Mouse (Mus musculus) forebrain, embryonic 15.5 days (tissue): ENCODE measurements at regions not wholly inside any gene's neighbourhood (a gene's known extent, or its start where the extent isn't known, plus 50 kb on each side); places are given as distances from the start of the nearest gene placed in this dataset.
A peak's percentile ranks its signal among the peaks of the same experiment; 100 is the strongest.

Experiments
- ATAC-seq: fragments of 200-750 bp; cut with Nextera tagmentation; replicated peaks from 2 replicates; pipeline ENCODE4 v1.8.0; 2017; ENCODE audit warnings: mild to moderate bottlenecking, moderate TSS enrichment, moderate library complexity
- H3K27ac ChIP-seq: fragments of 300-500 bp; sonication (generic); replicated peaks from 2 replicates; pipeline ENCODE4 v1.5.1; 2015; ENCODE audit warnings: mild to moderate bottlenecking, inconsistent platforms
- H3K27me3 ChIP-seq: fragments of 300-500 bp; sonication (generic); 2 replicates; pipeline ENCODE4 v1.6.1; 2015; ENCODE audit warnings: inconsistent platforms
- H3K36me3 ChIP-seq: fragments of 300-500 bp; sonication (generic); 2 replicates; pipeline ENCODE4 v1.6.1; 2015; ENCODE audit warnings: mild to moderate bottlenecking, inconsistent platforms
- H3K4me1 ChIP-seq: fragments of 300-500 bp; sonication (generic); 2 replicates; pipeline ENCODE4 v1.6.1; 2015; ENCODE audit warnings: inconsistent platforms
- H3K4me2 ChIP-seq: fragments of 300-500 bp; sonication (generic); replicated peaks from 2 replicates; pipeline ENCODE4 v1.6.1; 2015; ENCODE audit warnings: mild to moderate bottlenecking, inconsistent platforms
- H3K4me3 ChIP-seq: fragments of 300-500 bp; sonication (generic); 2 replicates; pipeline ENCODE4 v1.5.1; 2015; ENCODE audit warnings: mild to moderate bottlenecking, inconsistent platforms
- H3K9ac ChIP-seq: fragments of 300-500 bp; sonication (generic); replicated peaks from 2 replicates; pipeline ENCODE4 v1.6.1; 2015; ENCODE audit warnings: mild to moderate bottlenecking, inconsistent platforms
- H3K9me3 ChIP-seq: fragments of 300-500 bp; sonication (generic); 2 replicates; pipeline ENCODE4 v1.6.1; 2016; ENCODE audit warnings: inconsistent platforms
- WGBS: fragments of 180-500 bp; shearing (Covaris S2); methylation state at CpG from one replicate; pipeline ENCODE4 v1.1.7; 2015; ENCODE audit warnings: mixed read lengths; 5-methylcytosine and 5-hydroxymethylcytosine counted together

- H3K4me1 ChIP-seq = peaks cover 7% of the 10 kb centered on the region; the same call in 1 of the 2 replicates
- no peaks in the 10 kb centered on the region for H3K36me3 ChIP-seq
- no peak overlapping the region for H3K27ac ChIP-seq
- H3K4me3 ChIP-seq = no peak overlapping the region
- 0 out of 2 replicates have a peak overlapping the region, but pooled peaks have one; percentile 12 for H3K4me2 ChIP-seq
- no peaks in the 10 kb centered on the region for H3K27me3 ChIP-seq
- no peaks in the 10 kb centered on the region for H3K9me3 ChIP-seq
- no peak overlapping the region for H3K9ac ChIP-seq
- peak; percentile 83 for ATAC-seq
- 40% methylated on average over 8 of the region's 8 CpGs for WGBS
These were observed 372.1 kb downstream of the Ndufa4 start for GRCm38 (mm10) chr6:11534930-11535880.

DNA sequence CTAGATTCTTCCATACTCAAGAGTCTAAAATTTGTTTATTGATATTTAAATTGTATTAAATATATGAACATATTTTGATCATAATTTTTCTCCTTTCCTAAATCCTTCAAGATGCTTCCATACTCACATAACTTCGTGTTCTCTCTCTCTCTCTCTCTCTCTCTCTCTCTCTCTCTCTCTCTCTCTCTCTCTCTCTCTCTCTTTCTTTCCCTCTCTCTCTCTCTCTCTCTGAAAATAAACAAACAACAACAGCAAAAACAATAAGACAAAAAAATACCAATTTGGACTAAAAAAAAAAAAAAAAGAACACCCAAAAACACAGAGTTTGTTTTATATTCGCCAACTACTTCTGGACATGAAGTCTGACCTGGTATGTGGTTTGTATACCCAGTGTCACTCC lies 404.2 kb downstream of the Ndufa4 start:
- no peak overlapping the region for H3K27ac ChIP-seq
- H3K4me2 ChIP-seq = no peak overlapping the region
- no peaks in the 10 kb centered on the region for H3K9me3 ChIP-seq
- H3K4me1 ChIP-seq = no peaks in the 10 kb centered on the region
- H3K9ac ChIP-seq = no peak overlapping the region
- no peak for ATAC-seq
- WGBS = 83% methylated on average over 2 of the region's 2 CpGs
- no peak overlapping the region for H3K4me3 ChIP-seq
- H3K27me3 ChIP-seq = no peaks in the 10 kb centered on the region
- no peaks in the 10 kb centered on the region for H3K36me3 ChIP-seq

DNA sequence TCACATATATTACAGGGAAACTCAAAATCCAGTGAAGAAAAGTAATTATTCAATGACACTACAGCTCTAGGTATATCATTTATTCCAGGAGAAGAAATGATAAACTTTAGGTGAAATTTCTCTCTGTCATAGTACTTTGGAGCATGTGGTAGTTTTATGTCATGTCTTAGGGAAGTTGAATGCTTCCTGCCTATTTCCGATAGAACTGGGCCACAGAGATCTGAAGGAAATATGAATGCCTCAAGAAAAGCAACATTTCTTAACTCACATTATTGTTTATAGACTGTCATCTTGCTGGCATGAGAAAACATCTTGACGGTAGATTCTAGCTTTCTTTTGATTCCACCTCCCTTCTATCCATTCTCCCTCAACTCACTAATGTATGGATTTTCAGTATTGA lies 412.9 kb downstream of the Ndufa4 start:
- H3K36me3 ChIP-seq = no peaks in the 10 kb centered on the region
- no peaks in the 10 kb centered on the region for H3K9me3 ChIP-seq
- H3K4me2 ChIP-seq = no peak overlapping the region
- no peak overlapping the region for H3K9ac ChIP-seq
- ATAC-seq = no peak
- no peaks in the 10 kb centered on the region for H3K27me3 ChIP-seq
- no peak overlapping the region for H3K27ac ChIP-seq
- H3K4me3 ChIP-seq = no peak overlapping the region
- 97% methylated on average over 2 of the region's 2 CpGs for WGBS
- H3K4me1 ChIP-seq = no peaks in the 10 kb centered on the region

DNA sequence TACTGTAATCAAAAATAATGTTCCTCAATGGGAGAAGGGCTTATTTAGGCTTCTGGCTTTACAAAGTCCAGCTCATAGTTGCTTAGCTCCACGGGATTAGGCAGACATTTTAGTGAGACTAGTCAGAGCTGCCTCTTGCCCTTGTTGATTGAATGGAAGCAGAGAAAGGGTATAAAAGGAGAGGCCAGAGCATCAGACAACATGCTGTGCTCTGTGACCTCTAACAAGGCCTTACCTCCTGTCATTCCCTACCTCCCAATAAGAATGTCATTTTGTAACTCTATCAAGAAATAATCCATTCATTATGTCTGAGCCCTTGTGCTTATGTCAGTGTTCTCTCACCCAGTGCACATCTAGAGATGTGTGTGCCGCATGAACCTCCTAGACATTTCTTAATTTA lies 430.3 kb downstream of the Ndufa4 start:
- no peak overlapping the region for H3K27ac ChIP-seq
- no peak for ATAC-seq
- H3K4me1 ChIP-seq = no peaks in the 10 kb centered on the region
- H3K36me3 ChIP-seq = no peaks in the 10 kb centered on the region
- H3K4me3 ChIP-seq = no peak overlapping the region
- no peak overlapping the region for H3K9ac ChIP-seq
- no peaks in the 10 kb centered on the region for H3K9me3 ChIP-seq
- no peak overlapping the region for H3K4me2 ChIP-seq
- WGBS = 20% methylated on average over 2 of the region's 2 CpGs
- H3K27me3 ChIP-seq = no peaks in the 10 kb centered on the region
